Mouse (Mus musculus): ENCODE results near the gene Avp.

Gene Avp

DNA sequence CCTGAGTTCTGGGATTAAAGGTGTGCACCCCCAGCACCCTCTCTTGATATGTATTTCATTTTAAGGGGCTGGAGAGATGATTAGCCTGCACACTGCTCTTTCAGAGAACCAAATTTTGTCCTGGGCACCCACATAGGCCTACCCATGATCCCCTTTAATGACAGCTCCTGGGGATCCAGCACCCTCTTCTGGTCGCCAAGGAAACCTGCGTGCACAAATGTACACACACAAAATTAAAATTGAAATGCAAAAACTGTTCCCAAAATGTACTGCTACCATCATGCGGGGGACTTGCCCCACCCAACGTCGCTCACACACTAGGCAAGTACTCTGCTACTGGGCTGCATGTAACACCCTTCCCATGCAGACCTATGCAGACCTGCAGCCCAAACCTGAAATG is 7.4 kb downstream of the Avp start:
- DNase-seq (ENCODE audit: extremely low read depth, low read depth), result no peak

DNA sequence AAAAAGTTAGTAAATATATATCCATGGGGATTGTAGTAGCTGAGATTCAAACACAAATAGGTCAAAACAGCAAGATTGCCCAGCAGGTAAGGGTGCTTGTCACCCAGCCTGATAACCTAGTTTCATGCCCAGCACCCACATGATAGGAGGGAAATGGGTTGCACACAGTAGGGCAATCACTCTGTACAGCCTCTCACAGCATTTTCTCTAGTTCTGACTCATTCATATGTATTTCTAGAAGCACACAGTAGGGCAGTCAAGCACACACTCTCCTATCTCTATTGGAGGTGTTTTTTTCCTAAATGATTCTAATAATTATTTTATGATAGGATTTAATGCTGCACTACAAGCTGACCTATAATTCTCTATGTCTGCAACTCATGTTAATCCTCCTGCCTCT is 12.4 kb downstream of the Avp start:
- no peak for DNase-seq (ENCODE audit: extremely low read depth, low read depth)

DNA sequence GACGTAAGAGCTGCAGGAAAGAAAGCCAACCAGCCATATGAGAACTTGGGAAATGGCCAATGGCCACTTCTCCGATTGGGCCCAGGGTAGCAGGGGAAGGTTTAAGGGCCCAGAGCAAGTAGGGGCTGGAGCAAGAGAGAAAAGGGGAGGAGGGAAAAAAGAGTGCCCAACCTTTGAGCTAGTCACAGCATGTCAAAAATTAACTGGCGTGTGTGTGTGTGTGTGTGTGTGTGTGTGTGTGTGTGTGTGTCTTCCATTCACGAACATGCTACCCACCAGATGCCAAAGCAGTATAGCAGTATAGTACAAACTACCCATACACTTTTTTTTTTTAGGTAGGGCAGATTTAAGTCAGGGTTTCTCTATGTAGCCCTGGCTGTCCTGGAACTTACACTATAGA is 13.4 kb downstream of the Avp start:
- no peak for DNase-seq (ENCODE audit: extremely low read depth, low read depth)

DNA sequence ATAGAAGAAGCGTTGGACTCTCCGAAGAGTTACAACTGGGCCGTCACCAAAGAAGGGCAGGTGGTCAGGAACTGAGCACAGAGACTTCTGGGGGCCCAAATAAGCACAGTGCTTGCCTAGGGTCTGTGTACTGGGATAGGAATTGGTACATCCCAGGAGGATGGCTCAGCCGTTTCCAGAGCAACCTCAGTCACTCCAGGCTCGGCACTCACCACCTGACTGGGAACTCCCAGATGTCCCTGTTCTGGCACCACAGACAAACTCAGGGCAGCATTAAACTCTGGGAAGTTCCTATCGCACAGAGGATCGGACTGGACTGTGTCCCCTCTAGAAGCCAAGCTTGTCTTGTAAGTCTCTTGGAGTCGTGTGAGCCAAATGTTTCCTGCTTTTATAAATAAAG is 17.4 kb downstream of the Avp start:
- DNase-seq (ENCODE audit: extremely low read depth, low read depth), result no peak

DNA sequence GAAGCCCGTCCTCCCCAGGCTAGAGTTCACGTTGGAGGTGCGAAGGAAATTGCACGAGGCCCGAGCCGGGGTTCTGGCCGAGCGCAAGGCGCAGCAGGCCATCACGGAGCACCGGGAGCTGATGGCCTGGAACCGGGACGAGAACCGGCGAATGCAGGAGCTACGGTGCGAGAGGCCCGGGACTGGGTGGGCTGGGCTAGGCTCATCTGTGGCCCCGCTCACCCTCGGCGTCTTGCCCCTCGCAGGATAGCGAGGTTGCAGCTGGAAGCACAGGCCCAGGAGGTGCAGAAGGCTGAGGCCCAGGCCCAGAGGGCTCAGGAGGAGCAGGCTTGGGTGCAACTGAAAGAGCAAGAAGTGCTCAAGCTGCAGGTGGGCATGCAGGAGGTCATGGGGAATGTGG is 18.3 kb downstream of the Avp start:
- DNase-seq (ENCODE audit: extremely low read depth, low read depth), result no peak

DNA sequence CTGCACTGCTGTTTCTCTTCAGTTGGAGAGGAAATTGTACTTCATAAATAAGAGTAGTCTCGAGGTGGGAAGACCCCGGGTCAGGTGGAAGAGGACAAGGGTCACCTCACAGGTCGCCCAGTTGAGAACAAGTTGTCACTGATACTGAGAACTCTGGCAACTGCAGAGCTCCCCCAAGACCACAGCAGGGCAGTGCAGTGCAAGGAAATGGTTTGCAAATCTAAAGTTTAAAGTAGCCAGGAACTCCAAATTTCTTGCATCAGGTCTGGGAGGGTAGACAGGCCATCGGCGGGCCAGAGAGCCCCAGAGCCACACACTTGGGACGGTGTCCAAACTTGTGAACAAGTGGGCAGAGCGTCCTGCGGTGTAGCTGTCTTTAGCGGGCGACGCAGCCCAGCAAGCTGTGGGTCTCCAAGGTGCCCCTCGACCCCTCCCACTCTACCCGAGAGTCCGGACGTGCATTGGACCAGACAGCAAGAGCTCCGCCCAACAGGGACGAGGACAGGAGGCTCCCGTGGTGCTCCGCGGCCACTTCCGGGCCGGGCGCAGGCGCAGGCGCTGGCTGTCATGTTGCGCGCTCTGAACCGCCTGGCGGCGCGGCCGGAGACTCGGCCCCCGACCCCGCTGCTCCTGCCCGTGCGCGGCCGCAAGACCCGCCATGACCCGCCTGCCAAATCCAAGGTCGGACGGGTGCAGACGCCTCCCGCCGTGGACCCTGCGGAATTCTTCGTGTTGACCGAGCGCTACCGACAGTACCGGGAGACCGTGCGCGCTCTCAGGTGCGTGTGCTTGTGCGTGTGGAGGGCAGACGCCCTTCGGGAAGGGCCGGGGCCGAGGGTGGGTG is 18.9 kb downstream of the Avp start, which contains the start of gene Mrps26:
Gene Mrps26 (plus strand): TSS at position 531 of the 844 bp plus-strand sequence.
- DNase-seq (ENCODE audit: extremely low read depth, low read depth), result peak; percentile 90

DNA sequence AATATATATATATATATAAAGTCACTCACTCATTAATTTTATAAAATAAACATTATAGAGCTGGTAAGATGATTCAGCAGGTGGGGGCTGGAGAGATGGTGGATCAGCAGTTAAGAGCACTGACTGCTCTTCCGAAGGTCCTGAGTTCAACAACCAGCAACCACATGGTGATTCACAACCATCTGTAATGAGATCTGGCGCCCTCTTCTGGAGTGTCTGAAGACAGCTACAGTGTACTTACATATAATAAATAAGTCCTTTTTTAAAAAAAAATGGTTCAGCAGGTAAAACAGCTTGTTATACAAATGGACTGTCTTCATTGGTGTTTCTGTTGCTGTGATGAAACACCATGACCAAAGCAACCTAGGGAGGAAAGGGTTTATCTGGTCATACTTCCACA is 24.3 kb downstream of the Avp start:
- peak; percentile 13 for DNase-seq (ENCODE audit: extremely low read depth, low read depth)

DNA sequence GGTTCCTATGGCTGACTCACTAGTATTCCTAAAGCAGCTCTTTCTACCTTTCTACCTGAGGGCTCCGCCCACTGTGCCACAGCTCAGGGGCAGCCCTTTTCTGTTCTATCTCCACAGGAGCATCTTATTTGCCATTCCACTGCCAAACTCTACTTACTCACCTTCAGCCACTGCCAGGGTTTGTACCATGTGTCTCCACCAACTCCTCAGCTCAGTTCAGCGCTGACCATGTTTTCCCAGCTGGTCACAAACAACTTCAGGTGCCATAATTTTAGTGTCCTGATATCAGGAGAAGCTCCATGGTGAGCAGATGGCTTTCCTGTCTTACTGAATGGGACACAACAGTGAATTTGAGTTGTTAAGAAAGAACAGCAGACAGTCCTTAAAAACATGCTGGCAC is 24.9 kb downstream of the Avp start:
- DNase-seq (ENCODE audit: extremely low read depth, low read depth), result no peak

DNA sequence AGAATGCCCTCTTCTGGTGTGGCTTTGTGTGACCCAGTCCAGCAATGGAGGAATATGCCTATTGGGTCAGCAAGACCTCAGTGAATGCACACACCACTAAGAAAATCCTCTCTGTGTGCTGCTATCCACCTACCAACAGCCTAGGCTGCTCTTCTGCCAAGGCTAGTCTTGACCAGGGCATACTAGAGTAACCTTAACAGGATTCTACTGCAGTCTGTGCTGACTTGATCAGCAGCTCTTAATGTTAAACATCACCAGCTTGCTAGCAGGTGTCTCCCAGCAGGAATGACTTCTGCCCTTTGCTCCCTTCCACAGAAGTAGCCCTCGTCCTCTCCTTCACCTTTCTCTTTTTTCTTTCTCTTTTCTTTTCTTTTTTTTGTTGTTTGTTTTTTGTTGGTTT is 26.1 kb downstream of the Avp start:
- no peak for DNase-seq (ENCODE audit: extremely low read depth, low read depth)

DNA sequence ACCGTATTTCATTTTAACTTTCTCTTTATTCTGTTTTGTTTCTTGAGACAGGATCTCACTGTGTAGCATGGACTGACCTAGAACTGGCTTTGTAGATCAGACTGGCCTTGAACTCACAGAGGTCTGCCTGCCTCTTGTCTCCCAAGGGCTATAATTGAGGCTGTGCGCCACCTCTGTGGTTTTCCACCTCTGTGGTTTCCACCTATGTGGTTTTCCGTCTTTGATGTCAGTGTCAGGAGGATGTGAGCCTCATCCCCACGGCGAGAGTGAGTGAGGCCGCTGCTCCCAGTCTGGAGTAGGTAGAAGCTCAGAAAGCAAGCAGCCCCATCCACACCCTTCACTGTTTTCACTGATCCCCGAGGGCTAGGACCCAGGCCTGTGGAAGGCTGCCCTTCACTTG is 27.5 kb downstream of the Avp start:
- DNase-seq (ENCODE audit: extremely low read depth, low read depth), result no peak

DNA sequence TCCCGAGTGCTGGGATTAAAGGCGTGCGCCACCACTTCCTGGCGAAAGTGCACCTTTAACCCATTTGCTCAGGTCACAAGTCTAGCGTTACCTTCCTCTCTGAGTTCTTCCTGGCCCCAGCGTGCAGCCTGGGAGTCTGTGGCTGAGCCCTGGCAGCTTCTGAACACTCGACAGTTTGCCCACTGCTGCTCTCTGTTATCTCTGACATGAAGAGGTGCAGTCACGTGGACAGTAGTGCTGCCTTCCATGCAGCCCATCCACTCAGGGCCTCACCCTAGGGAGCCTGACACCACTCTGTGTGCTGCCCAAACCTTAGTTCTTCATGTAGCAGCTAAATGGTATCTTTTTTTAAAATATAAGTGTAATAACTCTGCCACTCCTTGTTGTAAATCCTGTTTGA is 35.4 kb downstream of the Avp start:
- DNase-seq (ENCODE audit: extremely low read depth, low read depth), result no peak

DNA sequence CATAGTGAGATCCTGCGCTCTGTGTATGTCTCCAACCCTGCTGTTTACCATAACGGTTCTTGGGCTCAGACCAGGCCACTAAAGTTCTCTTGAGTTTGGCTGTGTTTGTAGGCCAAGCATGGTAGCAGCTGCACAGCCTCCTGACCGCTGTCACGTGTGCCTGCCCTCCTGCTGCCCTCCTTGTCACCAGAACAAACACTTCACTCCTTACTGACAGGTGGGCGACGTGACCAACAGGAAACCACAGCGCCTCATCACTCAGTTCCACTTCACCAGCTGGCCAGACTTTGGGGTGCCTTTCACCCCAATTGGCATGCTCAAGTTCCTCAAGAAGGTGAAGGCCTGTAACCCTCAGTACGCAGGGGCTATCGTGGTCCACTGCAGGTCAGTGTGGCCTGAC is 42.1 kb downstream of the Avp start:
- no peak for DNase-seq (ENCODE audit: extremely low read depth, low read depth)

DNA sequence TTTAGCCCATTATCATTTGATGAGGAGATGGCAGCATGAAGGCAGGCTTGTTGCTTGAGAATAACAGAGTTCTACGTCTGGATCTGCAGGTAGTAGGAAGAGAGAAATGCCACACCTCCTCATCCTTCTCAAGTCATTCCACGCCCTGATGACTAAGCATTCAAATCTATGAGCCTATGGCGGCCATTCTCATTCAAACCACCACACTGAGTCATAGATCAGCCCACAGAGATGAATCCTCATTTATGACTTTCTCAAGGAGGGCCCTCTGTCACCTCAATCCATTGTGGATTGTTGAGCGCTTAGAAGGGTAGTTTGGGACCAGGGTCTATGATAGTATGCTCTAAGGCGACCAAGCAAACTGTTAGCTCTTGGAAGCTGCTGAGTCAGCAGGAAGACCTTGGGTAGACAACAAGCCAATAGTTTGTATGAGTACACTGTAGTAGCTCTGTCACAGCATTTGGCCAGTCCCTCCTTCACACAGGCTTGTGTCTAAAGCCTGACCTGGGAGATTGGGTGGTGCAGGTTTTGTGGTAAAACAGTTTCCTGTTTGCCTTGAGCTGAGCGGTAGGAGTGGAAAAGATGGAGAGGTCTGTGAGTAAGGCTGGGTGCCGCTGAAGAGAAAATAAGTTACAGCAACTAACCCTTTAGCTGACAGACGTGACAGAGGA is 43.3 kb downstream of the Avp start:
- peak; percentile 23 for DNase-seq (ENCODE audit: extremely low read depth, low read depth)

DNA sequence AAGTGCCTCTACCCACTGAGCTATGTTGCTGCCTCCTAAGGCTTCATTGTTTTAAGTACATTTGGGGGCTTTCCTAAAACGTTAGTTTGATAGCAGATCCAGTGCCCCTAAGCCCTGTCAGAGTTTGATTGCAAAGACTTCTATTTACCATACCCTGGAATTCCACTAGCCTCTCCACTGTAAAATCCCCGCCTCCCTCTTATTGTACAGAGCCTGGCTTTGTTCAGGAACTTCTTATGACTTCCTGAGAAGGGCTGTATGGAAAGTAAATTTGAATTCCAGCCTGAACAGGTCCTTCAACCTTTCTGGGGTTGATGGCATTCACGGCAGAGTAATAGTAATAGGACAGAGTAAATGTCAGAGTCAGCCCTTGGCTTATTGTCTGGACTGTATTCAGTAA is 45.5 kb downstream of the Avp start:
- no peak for DNase-seq (ENCODE audit: extremely low read depth, low read depth)

DNA sequence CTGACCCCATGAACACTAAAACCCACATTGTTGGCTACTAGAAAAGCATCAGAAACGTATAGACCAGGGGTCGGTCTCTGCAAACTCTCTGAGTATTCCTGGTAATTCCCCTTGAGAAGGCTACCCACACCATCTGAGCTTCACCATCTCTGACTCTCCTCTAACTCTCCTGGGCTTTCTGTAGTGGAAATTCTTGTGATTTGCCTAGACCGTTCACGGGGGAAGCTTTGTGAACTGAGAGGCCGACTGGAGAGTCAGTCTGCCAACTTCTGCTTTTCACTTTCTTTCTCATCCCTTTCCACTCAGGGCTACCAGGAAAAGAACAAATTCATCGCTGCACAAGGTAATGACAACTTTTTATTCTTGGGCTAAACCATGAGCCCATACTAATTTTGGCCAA is 47.3 kb downstream of the Avp start:
- DNase-seq (ENCODE audit: extremely low read depth, low read depth), result no peak

DNA sequence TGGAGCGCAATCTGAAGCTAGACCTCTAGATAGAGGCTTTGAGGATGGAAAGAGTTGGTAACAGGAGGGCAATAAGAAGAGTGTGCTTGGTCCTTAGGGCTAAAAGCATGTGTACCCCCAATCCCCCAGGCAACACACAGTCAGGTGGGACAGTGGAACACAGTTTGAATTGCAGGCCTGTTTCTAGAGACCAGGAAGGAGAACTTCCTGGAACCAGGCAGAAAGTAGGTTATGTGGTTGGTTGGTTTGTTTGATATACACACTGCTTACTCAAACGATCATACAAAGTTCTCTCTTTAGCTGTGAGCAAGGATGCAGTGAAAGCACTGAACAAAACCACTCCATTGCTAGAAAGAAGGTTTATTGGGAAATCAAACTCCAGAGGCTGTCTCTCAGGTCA is 50.2 kb downstream of the Avp start:
- DNase-seq (ENCODE audit: extremely low read depth, low read depth), result no peak
